Mouse (Mus musculus) brain, adult 2 months (tissue): ENCODE measurements around the gene 3110021N24Rik.
"Not testable (repeated sequence)": the region's sequence is repeated elsewhere in the genome, so short reads cannot be mapped to it uniquely, and the experiment has no call there.

ENCODE experiments used
- DNase-seq: peaks from one replicate; pipeline ENCODE4 v3.0.0; 2011; ENCODE audit warnings: low read depth, low spot score

3110021N24Rik gene

GRCm38 (mm10) chr4:108719349-108719748 is at the start of gene 3110021N24Rik:
Gene 3110021N24Rik, plus strand, starts transcription at chr4:108719649.
- DNase-seq = no peak

GRCm38 (mm10) chr4:108686156-108686555 is 33.3 kb upstream of the 3110021N24Rik start:
- DNase-seq = no peak

- DNase-seq = not testable (repeated sequence)
Observed at GRCm38 (mm10) chr4:108687098-108687497, 32.4 kb upstream of the 3110021N24Rik start.

GRCm38 (mm10) chr4:108690479-108690878 is 29.0 kb upstream of the 3110021N24Rik start:
- DNase-seq = no peak

DNA sequence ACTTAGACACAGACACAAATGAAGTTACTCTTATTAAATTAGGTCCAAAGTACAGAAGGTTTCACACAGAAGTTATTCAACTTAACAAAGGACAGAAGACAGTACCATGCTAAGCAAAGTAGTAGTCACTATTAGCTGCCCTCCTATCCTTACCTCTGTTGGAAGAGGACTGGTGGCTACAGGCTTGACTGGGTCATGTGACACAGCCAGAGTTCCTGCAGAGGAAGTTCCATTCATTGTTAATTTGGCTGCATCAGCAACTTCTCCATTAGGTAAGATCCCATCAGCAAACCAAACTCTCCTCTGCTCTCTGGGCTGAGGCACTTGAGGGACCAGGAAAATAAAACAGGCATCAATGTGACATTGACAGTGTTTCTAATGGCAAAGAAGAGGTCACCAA is 28.0 kb upstream of the 3110021N24Rik start:
- no peak for DNase-seq

GRCm38 (mm10) chr4:108696934-108697333 is 22.5 kb upstream of the 3110021N24Rik start:
- peak; percentile 72 for DNase-seq

DNA sequence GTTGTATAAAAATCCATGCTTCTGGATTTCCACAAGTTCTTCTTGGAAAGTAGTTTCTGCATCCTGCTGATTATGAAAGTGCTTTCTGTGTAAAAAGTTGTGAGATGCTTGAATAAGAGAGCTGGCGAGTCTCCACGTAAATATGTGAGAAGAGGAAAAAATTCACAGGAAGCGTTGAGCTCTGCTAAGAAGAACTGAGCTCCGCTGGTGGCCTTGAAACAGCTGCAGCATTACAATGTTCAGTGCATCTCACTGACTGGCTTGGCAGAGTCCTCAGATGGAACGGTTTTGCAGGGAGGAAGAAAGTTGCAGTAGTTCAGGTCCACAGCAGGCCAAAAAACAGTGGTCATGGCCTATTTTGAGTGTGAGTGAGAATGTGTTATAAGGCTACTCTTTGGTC is 11.2 kb upstream of the 3110021N24Rik start:
- DNase-seq = peak; percentile 52

GRCm38 (mm10) chr4:108721245-108721784 is 1.9 kb downstream of the 3110021N24Rik start:
- no peak for DNase-seq

GRCm38 (mm10) chr4:108724102-108724501 is 4.7 kb downstream of the 3110021N24Rik start:
- no peak for DNase-seq

- DNase-seq = no peak
Observed at GRCm38 (mm10) chr4:108730450-108730849, 11.0 kb downstream of the 3110021N24Rik start.

- no peak for DNase-seq
Observed at GRCm38 (mm10) chr4:108731582-108731981, 12.1 kb downstream of the 3110021N24Rik start.

DNA sequence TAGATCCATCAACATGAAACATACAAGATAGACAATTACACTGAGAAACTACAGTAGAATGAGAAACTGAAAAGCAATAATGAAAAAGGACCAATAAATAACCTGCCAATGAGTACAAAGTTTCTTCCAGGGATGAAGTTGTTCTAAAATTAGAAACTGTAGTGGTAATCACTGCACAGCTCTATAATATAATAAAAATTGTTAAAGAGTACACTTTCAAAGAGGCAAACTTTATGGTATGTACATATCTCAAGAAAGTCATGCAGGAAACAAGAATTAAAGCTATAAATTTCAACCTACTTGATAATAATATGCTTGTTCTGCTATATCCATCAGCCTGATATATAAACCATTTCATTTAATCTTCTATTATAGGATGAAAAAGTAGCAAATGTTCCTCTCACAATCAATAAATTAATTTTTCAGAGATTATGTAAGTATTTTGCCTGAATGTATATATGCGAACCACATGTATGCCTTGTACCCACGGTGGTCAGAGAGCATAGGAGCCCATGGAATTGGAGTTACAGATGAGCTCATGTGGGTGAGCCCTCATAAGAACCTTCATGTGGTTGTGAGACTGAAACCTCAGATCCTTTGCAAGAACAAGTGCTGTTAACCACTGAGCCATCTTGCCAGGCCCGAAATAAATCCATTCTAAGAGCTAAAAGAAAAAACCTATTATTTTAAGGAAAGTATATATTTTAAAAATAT is 26.9 kb downstream of the 3110021N24Rik start:
- no peak for DNase-seq

GRCm38 (mm10) chr4:108759583-108759982 is 40.1 kb downstream of the 3110021N24Rik start:
- no peak for DNase-seq

DNA sequence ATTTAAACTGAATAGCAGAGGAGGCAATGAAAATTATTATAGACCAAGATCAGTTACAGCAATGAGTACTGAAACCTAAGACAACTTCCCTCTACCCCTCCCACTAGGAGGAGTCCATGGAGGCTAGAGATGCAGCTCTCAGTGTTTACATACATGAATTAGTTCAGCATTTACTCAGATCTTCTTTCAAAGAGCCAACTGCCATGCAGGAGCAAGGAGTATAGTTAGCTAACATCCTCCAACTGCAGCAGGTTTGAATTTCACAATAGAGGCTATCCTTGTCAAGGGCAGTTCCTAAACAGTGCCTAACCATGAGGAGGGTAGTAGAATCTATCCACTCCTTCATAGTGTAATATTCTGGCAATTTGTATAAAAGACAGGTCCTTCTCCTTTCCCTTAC is 49.1 kb downstream of the 3110021N24Rik start:
- DNase-seq = no peak

DNA sequence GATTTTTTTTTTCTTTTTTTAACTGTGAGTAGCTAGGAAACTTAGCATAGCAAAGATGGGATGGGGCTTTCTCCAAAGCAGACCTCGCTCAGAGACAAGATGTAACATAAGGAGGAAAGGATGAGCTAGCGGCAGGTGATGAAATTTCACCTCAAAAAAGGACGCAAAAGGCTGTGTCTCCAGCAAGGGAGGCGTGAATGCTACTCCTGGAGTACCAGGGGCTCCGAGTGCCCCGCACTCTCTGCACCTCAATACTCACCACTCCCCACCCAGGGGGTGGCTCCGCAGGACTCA is 60.3 kb downstream of the 3110021N24Rik start:
- peak; percentile 81 for DNase-seq

GRCm38 (mm10) chr4:108780057-108780863 is 60.8 kb downstream of the 3110021N24Rik start, which contains the start of gene Zfyve9:
Gene Zfyve9, minus strand, starts transcription at chr4:108780798.
- peak; percentile 90 for DNase-seq

DNA sequence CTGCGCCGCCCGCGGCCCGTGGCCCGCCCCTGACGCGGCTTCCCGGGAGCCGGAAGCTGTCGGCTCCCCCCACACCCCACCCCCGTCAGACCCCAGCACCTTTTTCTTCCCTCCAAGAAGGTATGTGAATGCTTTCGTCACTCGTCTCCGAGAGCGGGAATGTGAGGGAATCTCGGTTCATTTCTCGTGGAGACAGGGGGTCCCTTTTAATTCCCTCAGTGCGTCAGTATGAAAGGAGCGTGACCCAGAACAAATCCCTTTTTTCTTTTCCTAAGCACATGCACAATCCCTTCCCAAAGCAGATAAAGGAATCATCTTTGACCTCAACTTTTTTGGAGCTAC is 61.4 kb downstream of the 3110021N24Rik start:
- DNase-seq = no peak

- peak; percentile 74 for DNase-seq
Observed at GRCm38 (mm10) chr4:108781596-108781995, 62.1 kb downstream of the 3110021N24Rik start.

GRCm38 (mm10) chr4:108782421-108783085 is 63.1 kb downstream of the 3110021N24Rik start:
- DNase-seq = peak; percentile 90

DNA sequence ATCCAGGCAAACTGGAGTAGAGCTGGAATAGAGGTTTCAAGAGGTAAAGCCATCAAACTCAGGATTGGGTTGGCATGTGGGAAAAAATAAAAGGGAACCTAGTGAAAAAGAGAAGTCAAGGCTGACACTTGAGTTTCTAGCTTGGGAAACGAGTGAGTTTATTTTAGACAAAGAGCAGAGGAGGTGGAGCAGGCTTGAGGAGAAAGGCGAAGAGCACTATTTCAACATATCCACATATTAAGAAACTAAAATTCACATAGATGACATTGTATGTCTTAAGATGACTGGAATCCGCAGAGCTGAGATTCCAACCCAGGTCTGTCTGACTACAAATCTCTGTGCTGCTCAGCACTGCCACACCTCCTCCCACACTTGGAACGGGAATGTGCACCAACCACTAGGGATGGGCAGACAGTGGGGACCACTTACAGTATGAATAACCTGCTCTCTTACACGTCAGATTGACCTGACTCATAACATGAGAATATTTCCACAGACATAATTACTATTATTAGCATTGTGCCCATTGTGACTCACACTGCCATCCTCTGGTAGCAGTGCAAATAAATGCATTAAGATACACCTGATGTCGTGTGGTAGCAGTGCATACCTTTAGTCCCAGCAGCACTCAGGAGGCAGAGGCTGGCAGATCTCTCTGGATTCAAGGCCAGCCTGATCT is 69.9 kb downstream of the 3110021N24Rik start:
- DNase-seq = peak; percentile 27

DNA sequence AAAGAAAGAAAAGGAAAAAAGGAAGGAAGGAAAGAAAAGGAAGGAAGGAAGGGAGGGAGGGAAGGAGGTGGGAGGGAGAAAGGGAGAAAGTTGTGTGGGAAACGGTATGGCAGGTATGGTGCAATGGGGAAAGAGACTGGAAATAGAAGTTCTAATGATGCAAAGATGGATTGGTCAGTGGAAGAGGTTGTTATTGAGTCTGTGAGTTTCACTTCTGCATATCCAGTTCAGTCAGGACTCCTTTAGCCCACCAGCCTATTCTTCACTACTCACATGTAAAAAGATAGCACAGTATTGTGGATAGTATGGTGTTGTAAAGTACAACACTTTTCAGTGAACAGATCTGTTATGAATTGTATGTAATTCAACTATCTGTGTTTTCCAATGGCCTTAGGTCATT is 71.1 kb downstream of the 3110021N24Rik start:
- no peak for DNase-seq

DNA sequence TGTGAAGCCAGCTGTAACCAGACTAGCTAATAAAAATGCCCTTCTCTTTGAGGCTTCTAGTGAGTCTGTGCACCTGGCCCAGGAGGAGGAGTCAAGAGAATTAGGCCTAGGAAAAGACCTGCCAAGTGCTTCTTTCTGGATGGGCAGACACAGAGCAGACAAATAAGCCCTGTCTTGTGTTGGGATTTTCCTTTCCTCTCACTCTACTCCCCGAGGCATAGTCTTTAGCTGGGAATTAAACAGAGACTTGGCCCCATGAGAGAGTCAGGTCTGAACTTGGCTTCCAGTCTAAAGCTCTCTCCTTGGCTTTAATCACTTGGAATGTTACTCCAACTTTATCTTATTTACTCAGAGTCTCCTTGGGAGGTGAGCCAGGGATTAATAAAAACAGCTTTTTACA is 74.5 kb downstream of the 3110021N24Rik start:
- DNase-seq = no peak
